Mouse (Mus musculus) liver, embryonic 11.5 days (tissue): ENCODE data around the gene Pycard. TPM values are rescaled to one million over a fixed set of nuclear protein-coding genes. Genes with fewer than 3 reads are reported as not detected.
"Not testable (repeated sequence)": the region's sequence is repeated elsewhere in the genome, so short reads cannot be mapped to it uniquely, and the experiment has no call there.

Source experiments
- ATAC-seq: fragments of 200-750 bp; cut with Nextera tagmentation; replicated peaks from 2 replicates; pipeline ENCODE4 v1.8.0; 2017; ENCODE audit warnings: moderate number of reproducible peaks, mild to moderate bottlenecking, moderate TSS enrichment, moderate library complexity; ENCODE audit not compliant: low FRiP score
- DNase-seq: peaks from one replicate; pipeline ENCODE4 v3.0.0-alpha.2; 2017; ENCODE audit warnings: low spot score
- H3K27ac ChIP-seq: fragments of 300-500 bp; sonication (generic); 2 replicates; pipeline ENCODE4 v1.5.1; 2014; ENCODE audit warnings: mild to moderate bottlenecking, low read depth, low read length, control low read depth
- H3K27me3 ChIP-seq: fragments of 300-500 bp; sonication (generic); replicated peaks from 2 replicates; pipeline ENCODE4 v1.6.1; 2014; ENCODE audit warnings: low read length, mixed read lengths; ENCODE audit not compliant: control insufficient read depth, insufficient read depth
- H3K36me3 ChIP-seq: fragments of 300-500 bp; sonication (generic); 2 replicates; pipeline ENCODE4 v1.6.1; 2014; ENCODE audit warnings: mild to moderate bottlenecking, low read length, moderate library complexity, mixed read lengths; ENCODE audit not compliant: control insufficient read depth, insufficient read depth
- H3K4me1 ChIP-seq: fragments of 300-500 bp; sonication (generic); replicated peaks from 2 replicates; pipeline ENCODE4 v1.6.1; 2014; ENCODE audit warnings: low read length, mixed read lengths; ENCODE audit not compliant: control insufficient read depth, insufficient read depth
- H3K4me2 ChIP-seq: fragments of 300-500 bp; sonication (generic); 2 replicates; pipeline ENCODE4 v1.6.1; 2014; ENCODE audit warnings: mild to moderate bottlenecking, control low read depth, moderate library complexity
- H3K4me3 ChIP-seq: fragments of 300-500 bp; sonication (generic); 2 replicates; pipeline ENCODE4 v1.5.1; 2014; ENCODE audit warnings: low read depth, low read length, control low read depth
- H3K9ac ChIP-seq: fragments of 300-500 bp; sonication (generic); 2 replicates; pipeline ENCODE4 v1.6.1; 2014; ENCODE audit warnings: low read depth, low read length, control low read depth
- H3K9me3 ChIP-seq: fragments of 300-500 bp; sonication (generic); 2 replicates; pipeline ENCODE4 v1.6.1; 2016; ENCODE audit warnings: low read length, inconsistent platforms, mixed read lengths; ENCODE audit not compliant: control insufficient read depth
- WGBS: fragments of 180-500 bp; shearing (Covaris S2); extraction: QIAGEN DNeasy Blood & Tissue Kit; methylation state at CpG from one replicate; pipeline ENCODE4 v1.1.7; 2014; 5-methylcytosine and 5-hydroxymethylcytosine counted together
- polyA plus RNA-seq: library from polyadenylated mRNA; unstranded; fragments of >200 nt; fragmentation: Nextera tagmentation; extraction: Ambion mirVana; gene quantifications from 2 replicates; pipeline ENCODE4 v1.2.1, GENCODE M21; 2014

The Pycard gene
- polyA plus RNA-seq, 1 experiment from 2014 or later = 46.3 TPM

DNA sequence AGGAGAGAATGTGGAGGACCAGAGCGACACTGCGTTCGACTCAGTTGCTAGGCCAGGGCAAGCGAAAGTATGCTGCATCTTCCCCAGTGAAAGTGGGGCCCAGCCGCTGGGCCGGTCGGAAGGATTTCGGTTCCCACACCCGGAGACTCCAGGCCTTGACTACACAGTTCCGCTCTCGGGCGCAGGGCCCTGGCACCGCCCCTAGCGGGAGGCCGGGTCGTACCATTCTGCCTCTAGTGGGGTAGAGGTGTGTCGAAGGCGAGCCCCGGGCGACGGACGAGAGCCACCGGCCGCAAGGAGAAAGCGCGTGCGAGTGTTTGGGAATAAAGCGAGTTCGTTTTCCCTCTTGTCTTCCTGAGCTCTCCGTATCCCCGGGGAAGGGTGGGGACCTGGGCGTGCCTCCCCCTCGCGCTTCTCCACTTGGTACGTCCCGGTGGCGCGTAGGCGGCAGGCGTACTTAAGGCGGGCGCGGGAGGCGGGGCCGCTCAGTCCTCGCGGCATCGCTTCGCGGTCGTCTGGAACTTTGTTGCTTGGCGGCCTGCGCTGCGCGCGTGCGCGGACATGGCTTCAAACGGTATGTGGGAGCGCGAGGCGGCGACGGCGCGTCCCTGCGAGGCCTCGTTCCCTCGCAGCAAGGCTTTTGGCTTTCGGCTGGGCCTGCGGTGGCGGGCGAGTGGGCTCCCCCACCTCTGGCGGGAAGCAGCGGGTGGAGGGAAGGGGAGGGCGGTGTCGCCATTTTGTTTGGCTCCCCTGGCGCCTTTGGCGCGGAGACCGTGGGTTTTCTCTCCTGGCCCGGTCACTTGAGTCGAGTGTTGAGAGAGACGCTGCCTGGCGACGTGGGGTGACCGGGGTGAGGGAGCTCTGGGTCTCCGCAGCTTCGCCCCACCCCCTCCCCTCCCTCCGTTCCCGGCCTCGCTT lies 26.4 kb downstream of the Pycard start, which contains the start of gene Fus:
Gene Fus, plus strand, starts transcription at position 454 of the 918 bp plus-strand sequence.
- Histone ChIP-seq H3K27ac (peak within 1 kb of the TSS; percentile 97), H3K4me3 (peak within 1 kb of the TSS; percentile 90), H3K9me3 (no peaks in the 10 kb centered on the region), H3K36me3 (peaks cover 21% of the 10 kb centered on the region), H3K4me1 (peaks cover 7% of the 10 kb centered on the region), H3K27me3 (no peaks in the 10 kb centered on the region), H3K4me2 (peak within 1 kb of the TSS; percentile 91), H3K9ac (peak within 1 kb of the TSS; percentile 98)
- DNase-seq = peak; percentile 94
- under 1% methylated on average over 92 of the region's 92 CpGs for WGBS
- peak; percentile 94 for ATAC-seq

DNA sequence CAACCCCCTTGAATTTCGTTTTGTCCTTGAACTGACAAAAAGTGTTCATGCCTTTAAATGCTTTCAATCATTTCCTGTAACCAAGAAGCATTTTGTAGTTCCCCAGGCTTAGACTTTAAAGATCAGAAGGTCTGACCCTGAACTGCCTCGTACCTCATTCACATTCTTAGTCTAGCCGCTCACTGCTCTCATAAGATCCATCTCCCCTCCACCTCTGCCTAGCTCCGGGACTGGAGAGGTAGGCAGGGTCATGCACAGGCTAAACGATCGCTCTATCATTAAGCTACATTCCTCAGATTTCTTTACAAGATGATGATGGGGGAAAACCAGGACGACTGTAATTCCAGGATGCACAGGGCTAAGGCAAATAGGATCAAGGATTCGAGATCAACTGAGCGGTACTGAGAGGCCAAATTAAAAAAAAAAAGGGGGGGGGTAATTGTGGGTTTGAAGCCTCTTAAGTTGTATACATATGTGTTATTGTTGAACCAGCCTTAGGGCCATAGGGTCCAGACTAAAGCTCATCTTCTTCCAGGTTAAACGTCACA lies 27.2 kb downstream of the Pycard start:
- peak overlapping the region; percentile 90 for H3K4me3 ChIP-seq
- ATAC-seq (0 out of 2 replicates have a peak, but pooled peaks have one; percentile 2), DNase-seq (no peak)
- peak overlapping the region; percentile 97 for H3K27ac ChIP-seq
- WGBS = 25% methylated on average over 10 of the region's 10 CpGs
- no peaks in the 10 kb centered on the region for H3K9me3 ChIP-seq
- peak overlapping the region; percentile 98 for H3K9ac ChIP-seq
- H3K36me3 ChIP-seq = peaks cover 13% of the 10 kb centered on the region
- peak overlapping the region; percentile 91 for H3K4me2 ChIP-seq
- no peaks in the 10 kb centered on the region for H3K27me3 ChIP-seq
- peaks cover 7% of the 10 kb centered on the region for H3K4me1 ChIP-seq

DNA sequence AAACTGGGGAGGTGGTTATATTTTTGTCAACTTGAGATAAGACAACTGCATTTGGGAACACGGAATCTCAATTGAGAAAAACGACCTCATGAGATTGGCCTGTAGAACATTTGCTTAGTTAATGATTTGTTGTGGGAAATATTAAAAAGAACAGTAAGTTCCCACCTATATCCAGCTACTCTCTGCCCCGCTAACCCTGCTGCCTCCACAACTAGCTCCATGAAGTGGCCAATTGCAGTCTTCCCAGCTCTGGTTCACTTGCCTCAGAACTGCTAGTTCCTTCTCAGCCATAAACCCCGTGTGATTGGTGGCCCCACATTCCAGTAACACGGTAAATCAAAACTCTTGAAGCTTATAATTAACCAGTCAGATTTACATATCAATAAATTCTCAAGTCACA lies 34.3 kb downstream of the Pycard start:
- WGBS = 67% methylated on average over 5 of the region's 5 CpGs
- H3K9ac ChIP-seq = no peak overlapping the region
- no peaks in the 10 kb centered on the region for H3K36me3 ChIP-seq
- no peak overlapping the region for H3K27ac ChIP-seq
- H3K4me1 ChIP-seq = no peaks in the 10 kb centered on the region
- no peak overlapping the region for H3K4me2 ChIP-seq
- no peak for ATAC-seq
- no peak for DNase-seq
- H3K4me3 ChIP-seq = no peak overlapping the region
- no peaks in the 10 kb centered on the region for H3K9me3 ChIP-seq
- no peaks in the 10 kb centered on the region for H3K27me3 ChIP-seq

DNA sequence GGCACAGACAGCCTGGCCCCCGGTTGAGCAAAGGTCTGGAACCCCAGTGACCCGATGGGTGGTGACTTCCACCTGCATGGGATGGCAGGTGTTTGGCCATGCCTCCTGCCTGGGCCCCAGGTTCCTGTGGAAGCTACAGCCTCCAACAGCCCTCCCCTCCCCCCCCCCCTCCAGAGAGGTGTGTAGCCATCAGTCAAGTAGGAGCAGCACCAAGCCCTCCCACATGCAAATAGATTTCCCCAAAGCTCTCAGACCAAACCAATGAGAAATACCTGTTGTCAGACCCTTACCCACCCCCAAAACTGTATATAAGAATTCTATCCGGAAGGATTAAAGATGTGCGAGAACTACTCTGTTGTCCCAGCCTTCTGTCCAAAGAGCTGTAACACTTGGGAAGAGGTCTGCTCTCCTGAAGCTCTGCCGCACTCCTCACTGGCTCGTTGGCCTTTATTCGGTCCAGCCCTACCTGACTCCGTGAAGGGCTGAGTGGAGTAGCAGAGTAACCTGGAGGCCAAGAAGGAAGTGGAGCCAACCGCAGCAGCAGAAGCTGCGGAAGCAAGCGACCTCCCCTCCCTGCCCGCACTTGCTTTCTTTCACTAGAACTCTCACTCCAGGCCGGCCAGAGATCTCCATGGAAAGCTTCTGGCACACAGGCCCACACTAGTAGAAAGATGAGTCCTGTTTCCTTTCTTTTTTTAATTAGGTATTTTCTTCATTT lies 40.6 kb downstream of the Pycard start:
- H3K9ac ChIP-seq = no peak overlapping the region
- H3K9me3 ChIP-seq = no peaks in the 10 kb centered on the region
- H3K27me3 ChIP-seq = no peaks in the 10 kb centered on the region
- WGBS = 26% methylated on average over 13 of the region's 13 CpGs
- H3K4me3 ChIP-seq = no peak overlapping the region
- DNase-seq (peak; percentile 30), ATAC-seq (no peak)
- H3K27ac ChIP-seq = no peak overlapping the region
- H3K36me3 ChIP-seq = no peaks in the 10 kb centered on the region
- no peaks in the 10 kb centered on the region for H3K4me1 ChIP-seq
- H3K4me2 ChIP-seq = no peak overlapping the region

DNA sequence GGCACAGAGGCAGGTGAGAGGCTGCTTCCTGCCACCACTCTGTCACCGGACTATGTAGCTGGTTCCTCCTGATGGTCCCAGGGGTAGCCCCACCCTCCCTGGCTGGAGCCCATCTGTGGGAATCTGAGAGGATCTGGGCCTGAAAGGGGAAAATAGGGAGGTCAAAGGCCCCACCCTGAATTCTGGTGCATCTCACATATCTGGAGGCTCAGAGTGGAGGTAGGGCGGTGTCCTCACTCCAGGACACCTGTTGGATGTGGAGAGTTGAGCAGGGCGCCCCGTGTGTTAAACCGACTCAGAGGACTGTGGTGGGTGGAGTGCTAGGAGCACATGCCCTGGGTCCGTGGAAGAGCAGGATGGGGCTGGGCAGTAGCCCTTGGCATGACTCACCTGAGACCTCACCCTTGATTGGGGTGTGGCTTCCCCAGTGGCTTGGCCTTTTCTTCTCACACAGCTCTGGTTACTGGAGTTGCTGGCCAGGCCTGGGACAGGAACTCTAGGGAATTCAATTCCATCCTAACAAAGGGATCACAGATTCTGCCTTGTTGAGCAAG lies 47.1 kb downstream of the Pycard start, which contains the start of gene Prss36:
Gene Prss36, minus strand, starts transcription at position 256 of the 554 bp plus-strand sequence.
- Histone ChIP-seq H3K27ac (no peak within 1 kb of the TSS), H3K4me2 (no peak within 1 kb of the TSS), H3K4me1 (no peaks in the 10 kb centered on the region; the same call in 1 of the 2 replicates), H3K27me3 (peaks cover 36% of the 10 kb centered on the region), H3K9ac (no peak within 1 kb of the TSS), H3K9me3 (no peaks in the 10 kb centered on the region), H3K4me3 (no peak within 1 kb of the TSS), H3K36me3 (no peaks in the 10 kb centered on the region)
- DNase-seq (no peak), ATAC-seq (no peak)
- 73% methylated on average over 6 of the region's 6 CpGs for WGBS

DNA sequence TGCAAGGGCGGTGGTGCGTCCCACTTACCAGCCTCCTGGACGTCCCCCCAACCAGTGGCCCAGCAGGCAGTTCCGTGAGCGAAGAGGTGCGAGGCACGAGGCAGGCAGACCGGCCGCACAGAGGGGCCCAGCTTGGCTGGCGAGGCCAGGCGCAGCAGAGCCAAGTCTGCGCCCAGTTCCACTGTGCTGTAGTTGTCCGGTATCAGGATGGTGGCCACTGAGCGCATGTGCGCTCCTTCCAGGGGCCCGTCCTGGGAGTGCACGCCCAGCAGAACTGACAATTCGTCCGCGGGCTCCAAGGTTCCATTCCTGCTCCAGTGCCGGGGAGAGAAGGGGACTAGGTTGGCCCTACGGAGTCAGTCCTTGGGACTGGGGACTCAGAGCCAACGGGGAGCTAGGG lies 49.1 kb downstream of the Pycard start:
- Histone ChIP-seq H3K27me3 (peaks cover 36% of the 10 kb centered on the region), H3K27ac (no peak overlapping the region), H3K9ac (no peak overlapping the region), H3K9me3 (no peaks in the 10 kb centered on the region), H3K4me1 (no peaks in the 10 kb centered on the region; the same call in 1 of the 2 replicates), H3K4me2 (peak overlapping the region; percentile 3), H3K4me3 (no peak overlapping the region), H3K36me3 (no peaks in the 10 kb centered on the region)
- 8% methylated on average over 23 of the region's 23 CpGs for WGBS
- DNase-seq (no peak), ATAC-seq (peak; percentile 36; the same call in 1 of the 2 replicates)

DNA sequence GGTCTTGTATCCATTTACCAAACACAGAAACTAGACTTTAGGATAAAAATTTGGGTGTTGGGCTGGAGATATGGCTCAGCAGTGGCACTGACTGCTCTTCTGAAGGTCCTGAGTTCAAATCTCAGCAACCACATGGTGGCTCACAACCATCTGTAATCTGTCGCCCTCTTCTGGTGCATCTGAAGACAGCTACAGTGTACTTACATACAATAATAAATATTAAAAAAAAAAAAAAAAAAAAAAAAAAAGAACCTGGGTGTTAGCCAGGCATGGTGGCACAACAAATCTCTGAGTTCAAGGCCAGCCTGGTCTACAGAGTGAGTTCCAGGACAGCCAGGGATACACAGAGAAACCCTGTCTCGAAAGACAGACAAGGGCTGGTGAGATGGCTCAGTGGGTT lies 51.6 kb downstream of the Pycard start:
- H3K4me1 ChIP-seq, DNase-seq, H3K4me2 ChIP-seq, H3K4me3 ChIP-seq, H3K27ac ChIP-seq, ATAC-seq, H3K36me3 ChIP-seq, H3K9ac ChIP-seq, H3K9me3 ChIP-seq: not testable (repeated sequence)
- 48% methylated on average over 2 of the region's 2 CpGs for WGBS
- peaks cover 36% of the 10 kb centered on the region for H3K27me3 ChIP-seq
